Mouse (Mus musculus) limb, embryonic 13.5 days (tissue): ENCODE data around the gene Mslnl. TPM values are rescaled to one million over a fixed set of nuclear protein-coding genes. Genes with fewer than 3 reads are reported as not detected.

Experiments
- ATAC-seq: fragments of 200-750 bp; cut with Nextera tagmentation; 2 replicates; pipeline ENCODE4 v1.8.0; 2017; ENCODE audit warnings: low read depth, moderate number of reproducible peaks, moderate TSS enrichment; ENCODE audit not compliant: low FRiP score
- H3K27ac ChIP-seq: fragments of 300-500 bp; sonication (generic); 2 replicates; pipeline ENCODE4 v1.5.1; 2015; ENCODE audit warnings: inconsistent platforms, mild to moderate bottlenecking, moderate library complexity
- H3K27me3 ChIP-seq: fragments of 300-500 bp; sonication (generic); 2 replicates; pipeline ENCODE4 v1.6.1; 2015; ENCODE audit warnings: mild to moderate bottlenecking, inconsistent platforms
- H3K36me3 ChIP-seq: fragments of 300-500 bp; sonication (generic); 2 replicates; pipeline ENCODE4 v1.6.1; 2015; ENCODE audit warnings: inconsistent platforms, mild to moderate bottlenecking, moderate library complexity
- H3K4me1 ChIP-seq: fragments of 300-500 bp; sonication (generic); 2 replicates; pipeline ENCODE4 v1.6.1; 2015; ENCODE audit warnings: inconsistent platforms
- H3K4me2 ChIP-seq: fragments of 300-500 bp; sonication (generic); replicated peaks from 2 replicates; pipeline ENCODE4 v1.6.1; 2015; ENCODE audit warnings: inconsistent platforms, mild to moderate bottlenecking, moderate library complexity
- H3K4me3 ChIP-seq: fragments of 300-500 bp; sonication (generic); 2 replicates; pipeline ENCODE4 v1.5.1; 2015; ENCODE audit warnings: moderate library complexity, mild to moderate bottlenecking, inconsistent platforms
- H3K9ac ChIP-seq: fragments of 300-500 bp; sonication (generic); 2 replicates; pipeline ENCODE4 v1.6.1; 2015; ENCODE audit warnings: mild to moderate bottlenecking, inconsistent platforms
- H3K9me3 ChIP-seq: fragments of 300-500 bp; sonication (generic); 2 replicates; pipeline ENCODE4 v1.6.1; 2016; ENCODE audit warnings: inconsistent platforms
- WGBS: fragments of 180-500 bp; shearing (Covaris S2); methylation state at CpG from one replicate; pipeline ENCODE4 v1.1.7; 2015; 5-methylcytosine and 5-hydroxymethylcytosine counted together
- polyA plus RNA-seq: library from polyadenylated mRNA; unstranded; fragments of >200 nt; fragmentation: Nextera tagmentation; extraction: Ambion mirVana; gene quantifications from 2 replicates; pipeline ENCODE4 v1.2.1, GENCODE M21; 2015

Mslnl gene
- polyA plus RNA-seq, 1 experiment from 2014 or later = not detected

DNA sequence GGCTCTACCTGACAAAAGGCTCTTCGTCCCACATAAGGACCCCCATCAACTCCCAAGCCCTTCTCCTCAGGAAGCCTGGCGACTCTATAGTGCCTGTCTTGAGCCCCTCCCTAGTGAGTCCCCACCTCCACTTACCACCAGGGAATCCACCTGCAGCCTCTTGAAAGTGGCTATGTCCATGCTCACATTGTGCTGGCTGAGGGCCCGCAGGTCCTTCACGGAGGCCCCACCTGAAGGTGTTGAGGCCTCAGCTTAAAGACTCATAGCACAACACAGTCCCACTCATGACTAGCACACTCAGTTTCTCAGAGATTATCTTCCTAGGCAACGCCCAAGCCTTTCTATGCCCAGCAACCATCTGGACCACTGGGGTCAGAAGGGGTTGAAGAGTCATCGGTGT, 13.5 kb downstream of the Mslnl start:
- Histone ChIP-seq H3K9ac (no peak overlapping the region), H3K9me3 (no peaks in the 10 kb centered on the region), H3K4me1 (peaks cover 6% of the 10 kb centered on the region; the same call in 1 of the 2 replicates), H3K4me3 (no peak overlapping the region), H3K27ac (no peak overlapping the region), H3K36me3 (no peaks in the 10 kb centered on the region), H3K27me3 (no peaks in the 10 kb centered on the region), H3K4me2 (no peak overlapping the region)
- 79% methylated on average over 6 of the region's 6 CpGs for WGBS
- ATAC-seq = no peak

DNA sequence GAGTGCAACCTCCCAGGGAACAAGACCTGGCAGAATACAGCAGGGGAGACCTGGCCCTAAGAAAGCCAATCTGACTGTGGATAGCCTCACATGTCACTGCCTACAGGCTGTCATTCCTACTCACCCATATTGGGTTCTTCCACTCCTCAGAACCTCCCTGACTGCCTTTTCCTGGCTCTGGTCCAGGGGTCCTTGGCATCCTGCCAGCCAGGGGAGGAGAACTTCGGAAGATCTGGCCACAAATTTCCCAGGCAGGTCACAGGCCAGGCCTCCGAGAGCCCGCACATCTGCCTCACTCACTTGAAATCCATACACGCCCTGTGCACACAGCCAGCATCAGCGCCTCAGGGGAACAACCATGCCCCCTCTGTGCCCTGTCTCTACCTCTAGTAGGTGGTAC, 15.6 kb downstream of the Mslnl start:
- Histone ChIP-seq H3K27ac (no peak overlapping the region), H3K27me3 (no peaks in the 10 kb centered on the region), H3K4me1 (peaks cover 6% of the 10 kb centered on the region; the same call in 1 of the 2 replicates), H3K9me3 (no peaks in the 10 kb centered on the region), H3K4me2 (no peak overlapping the region), H3K4me3 (no peak overlapping the region), H3K36me3 (no peaks in the 10 kb centered on the region), H3K9ac (0 out of 2 replicates have a peak overlapping the region, but pooled peaks have one; percentile 19)
- WGBS = 48% methylated on average over 5 of the region's 5 CpGs
- ATAC-seq = no peak

DNA sequence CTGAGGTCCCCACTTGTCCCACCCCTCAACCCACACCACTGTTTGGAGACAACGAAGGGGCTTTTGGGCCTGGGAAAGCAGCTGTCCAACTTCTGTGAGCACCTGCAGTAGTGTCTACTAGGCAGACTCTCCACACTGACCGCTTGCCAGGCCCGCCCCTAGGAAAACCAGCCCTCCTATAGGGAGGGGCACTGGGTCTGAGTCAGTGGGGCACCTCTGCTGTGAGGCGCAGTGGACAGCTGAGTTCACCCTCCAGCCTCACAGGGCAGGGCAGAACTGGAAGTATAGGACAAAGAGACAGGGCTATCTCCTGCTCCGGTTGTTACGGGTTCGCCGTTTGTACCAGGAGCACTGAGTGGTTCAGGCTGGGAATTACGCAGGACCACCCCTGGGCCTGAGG, 18.4 kb downstream of the Mslnl start, which contains the start of gene Msln:
Gene Msln, minus strand, starts transcription at position 138 of the 400 bp plus-strand sequence.
- Histone ChIP-seq H3K4me1 (peaks cover 6% of the 10 kb centered on the region; the same call in 1 of the 2 replicates), H3K4me2 (no peak within 1 kb of the TSS), H3K27ac (no peak within 1 kb of the TSS), H3K27me3 (no peaks in the 10 kb centered on the region), H3K4me3 (no peak within 1 kb of the TSS), H3K9me3 (no peaks in the 10 kb centered on the region), H3K9ac (no peak within 1 kb of the TSS), H3K36me3 (no peaks in the 10 kb centered on the region)
- no peak for ATAC-seq
- WGBS = 89% methylated on average over 9 of the region's 9 CpGs

DNA sequence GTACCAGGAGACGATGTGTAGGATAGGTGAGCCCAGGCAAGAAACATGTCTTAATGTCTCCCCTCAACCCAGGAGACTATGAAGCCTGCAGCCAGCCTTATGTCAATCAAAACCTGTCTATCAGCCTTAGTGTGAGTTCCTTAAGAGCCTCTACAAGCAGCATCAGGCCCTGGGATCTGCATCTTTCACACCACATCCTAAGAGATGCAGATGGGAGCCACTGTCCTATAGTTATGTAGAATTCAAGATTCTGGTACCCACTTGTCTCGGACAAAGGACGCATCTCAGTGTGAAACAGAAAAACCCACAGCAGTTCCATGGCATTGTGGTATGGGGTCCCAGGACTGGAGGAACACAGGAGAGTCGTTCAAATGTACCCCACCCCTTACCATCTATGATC, 19.2 kb downstream of the Mslnl start:
- Histone ChIP-seq H3K27me3 (no peaks in the 10 kb centered on the region), H3K4me3 (no peak overlapping the region), H3K9ac (no peak overlapping the region), H3K4me1 (peaks cover 6% of the 10 kb centered on the region; the same call in 1 of the 2 replicates), H3K27ac (no peak overlapping the region), H3K9me3 (no peaks in the 10 kb centered on the region), H3K4me2 (no peak overlapping the region), H3K36me3 (no peaks in the 10 kb centered on the region)
- ATAC-seq = no peak
- 81% methylated on average over 4 of the region's 4 CpGs for WGBS

DNA sequence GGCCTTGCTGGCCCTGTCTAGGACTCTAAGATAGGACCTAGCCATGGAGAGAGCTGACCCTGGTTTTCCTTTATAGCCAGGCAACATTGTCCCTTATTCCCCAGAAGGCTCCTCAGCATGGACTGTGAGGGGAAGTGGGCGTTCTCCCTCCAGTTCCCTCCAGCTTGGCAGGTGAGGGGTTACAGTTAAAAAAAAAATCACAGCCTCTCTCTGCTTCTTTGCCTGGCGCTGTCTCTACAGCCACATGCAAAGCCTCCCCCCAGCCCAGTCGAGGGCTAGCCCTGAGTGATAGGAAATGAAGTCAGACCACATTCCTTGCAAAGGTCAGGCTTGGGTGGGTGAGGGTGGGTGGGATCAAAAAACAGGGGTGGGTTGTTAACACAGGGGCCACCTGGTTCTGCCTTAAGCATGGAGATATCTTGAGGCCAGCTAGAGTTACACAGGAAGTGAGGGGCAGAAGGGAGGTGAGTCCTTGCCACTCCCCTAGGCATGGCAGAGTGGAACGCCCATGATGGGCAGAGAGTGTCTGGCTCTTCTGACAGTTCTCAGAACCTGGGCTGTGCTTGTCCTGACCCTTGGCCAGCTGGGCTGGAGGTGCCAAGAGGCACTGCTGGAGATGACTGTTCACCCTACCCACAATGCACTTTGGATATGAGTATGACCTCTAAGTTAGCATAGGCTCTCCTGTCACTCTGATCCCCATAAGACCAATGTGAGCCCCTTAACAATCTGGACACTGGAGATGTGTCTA, 20.0 kb downstream of the Mslnl start:
- Histone ChIP-seq H3K9ac (no peak overlapping the region), H3K4me2 (no peak overlapping the region), H3K27me3 (no peaks in the 10 kb centered on the region), H3K27ac (no peak overlapping the region), H3K36me3 (no peaks in the 10 kb centered on the region), H3K9me3 (no peaks in the 10 kb centered on the region), H3K4me1 (peaks cover 6% of the 10 kb centered on the region; the same call in 1 of the 2 replicates), H3K4me3 (no peak overlapping the region)
- WGBS = 31% methylated on average over 4 of the region's 4 CpGs
- ATAC-seq = no peak

DNA sequence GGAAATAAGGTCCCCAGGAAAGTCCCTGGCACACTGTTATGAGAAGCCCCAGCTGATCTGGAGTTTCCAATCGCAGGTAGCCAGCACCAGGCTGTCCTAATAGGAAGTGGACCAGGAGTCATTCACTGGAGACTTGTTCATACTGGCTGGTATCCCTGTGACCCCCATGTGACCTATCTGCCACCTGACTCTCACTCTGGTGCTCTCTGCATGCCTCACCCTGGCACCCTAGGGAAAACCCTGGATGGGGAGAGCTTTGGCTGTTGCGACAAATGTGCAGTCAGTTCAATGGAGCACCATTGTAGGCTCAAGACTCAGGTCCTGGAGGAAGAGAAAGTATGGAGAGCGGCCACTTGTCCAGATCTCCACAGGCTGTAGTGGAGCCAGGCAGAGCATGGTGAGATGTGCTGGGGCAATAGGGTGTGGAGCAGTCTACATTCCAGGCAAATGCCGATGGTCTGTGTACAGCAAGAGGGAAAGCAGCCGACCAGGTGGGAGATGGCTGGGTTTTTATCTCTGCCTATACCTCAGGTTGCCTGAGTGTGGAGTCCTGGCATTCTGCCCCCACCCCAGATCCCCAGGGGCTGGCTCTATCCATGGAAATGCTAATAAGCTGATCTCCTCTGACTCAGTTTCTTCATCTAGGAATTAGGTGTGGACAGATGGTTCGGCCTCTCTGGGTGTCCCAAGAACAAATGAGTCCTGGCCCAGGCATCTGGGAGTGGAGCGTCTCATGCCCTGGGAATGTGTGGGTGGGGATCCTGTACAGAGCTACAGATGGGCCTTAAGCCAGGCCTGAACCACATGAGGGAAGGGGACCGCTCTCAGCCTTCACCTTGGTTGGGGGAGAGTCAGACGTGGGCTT, 20.8 kb downstream of the Mslnl start:
- Histone ChIP-seq H3K27me3 (no peaks in the 10 kb centered on the region), H3K4me3 (no peak overlapping the region), H3K36me3 (no peaks in the 10 kb centered on the region), H3K27ac (no peak overlapping the region), H3K4me1 (peaks cover 1% of the 10 kb centered on the region; the same call in 1 of the 2 replicates), H3K4me2 (no peak overlapping the region), H3K9me3 (no peaks in the 10 kb centered on the region), H3K9ac (no peak overlapping the region)
- no peak for ATAC-seq
- WGBS = 79% methylated on average over 9 of the region's 9 CpGs

DNA sequence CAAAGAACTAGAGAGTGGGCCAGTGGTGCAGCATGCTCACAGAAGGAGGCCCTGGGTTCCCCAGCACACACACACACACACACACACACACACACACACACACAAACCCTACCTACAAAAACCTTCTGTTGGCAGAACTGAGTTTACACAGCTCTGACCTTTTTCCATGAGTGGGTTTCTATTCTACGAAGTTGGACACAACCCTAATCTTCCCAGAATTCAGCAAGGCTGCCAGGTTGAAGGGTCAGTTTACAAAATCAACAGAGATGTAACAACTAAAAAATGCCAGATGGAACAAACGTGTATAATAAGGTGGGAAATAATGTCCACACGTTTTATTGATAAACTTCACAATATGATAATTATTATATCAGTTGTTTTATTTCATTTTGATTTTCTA, 21.8 kb downstream of the Mslnl start:
- Histone ChIP-seq H3K4me2 (no peak overlapping the region), H3K4me3 (no peak overlapping the region), H3K27ac (no peak overlapping the region), H3K36me3 (no peaks in the 10 kb centered on the region), H3K9me3 (no peaks in the 10 kb centered on the region), H3K4me1 (no peaks in the 10 kb centered on the region), H3K27me3 (no peaks in the 10 kb centered on the region), H3K9ac (no peak overlapping the region)
- no peak for ATAC-seq
- 67% methylated on average over 3 of the region's 3 CpGs for WGBS

DNA sequence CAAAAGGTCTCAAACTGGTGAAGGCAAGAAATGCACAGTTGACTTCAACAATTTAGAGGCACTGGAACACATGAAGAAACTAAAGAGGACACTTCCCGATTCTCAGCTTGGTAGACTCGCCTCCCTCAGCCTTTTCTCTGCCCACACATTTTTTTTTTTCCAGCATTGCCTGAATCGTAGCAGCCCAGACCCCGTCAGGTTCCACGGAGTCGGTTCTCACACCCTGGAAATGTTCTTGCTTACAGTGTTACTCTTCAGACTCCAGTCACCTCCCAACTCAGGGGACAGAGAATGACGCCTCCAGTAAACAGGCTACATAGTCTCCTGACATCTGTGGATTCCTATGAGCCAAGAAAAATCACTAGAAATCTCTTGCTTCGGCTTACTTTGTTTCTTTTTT, 24.3 kb downstream of the Mslnl start:
- 72% methylated on average over 8 of the region's 8 CpGs for WGBS
- H3K36me3 ChIP-seq = no peaks in the 10 kb centered on the region
- no peaks in the 10 kb centered on the region for H3K9me3 ChIP-seq
- no peak for ATAC-seq
- no peak overlapping the region for H3K4me3 ChIP-seq
- no peak overlapping the region for H3K9ac ChIP-seq
- H3K27ac ChIP-seq = no peak overlapping the region
- H3K4me2 ChIP-seq = no peak overlapping the region
- no peaks in the 10 kb centered on the region for H3K4me1 ChIP-seq
- H3K27me3 ChIP-seq = no peaks in the 10 kb centered on the region

DNA sequence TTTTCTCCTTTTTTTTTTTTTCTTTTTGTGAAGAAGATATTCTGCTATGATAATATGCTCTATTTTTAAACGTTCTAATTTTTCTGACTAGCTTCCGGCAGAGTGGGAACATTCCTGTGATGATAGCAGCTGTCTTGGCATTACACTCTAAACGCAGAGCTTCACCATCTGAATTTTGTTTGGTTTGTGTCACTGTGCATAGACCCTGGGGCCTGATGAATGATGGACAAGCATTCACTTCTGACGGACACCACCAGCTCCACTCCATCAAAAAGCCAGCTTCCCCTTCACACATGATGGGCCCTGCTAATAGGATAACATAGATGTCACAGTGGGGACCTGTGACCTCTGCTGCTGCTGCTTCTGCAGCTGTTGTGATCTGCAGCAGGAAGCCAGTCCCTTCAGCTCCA, 25.7 kb downstream of the Mslnl start:
- Histone ChIP-seq H3K9me3 (no peaks in the 10 kb centered on the region), H3K4me2 (no peak overlapping the region), H3K4me1 (no peaks in the 10 kb centered on the region), H3K27me3 (no peaks in the 10 kb centered on the region), H3K36me3 (no peaks in the 10 kb centered on the region), H3K9ac (no peak overlapping the region), H3K27ac (no peak overlapping the region), H3K4me3 (no peak overlapping the region)
- 69% methylated on average over 4 of the region's 4 CpGs for WGBS
- no peak for ATAC-seq

DNA sequence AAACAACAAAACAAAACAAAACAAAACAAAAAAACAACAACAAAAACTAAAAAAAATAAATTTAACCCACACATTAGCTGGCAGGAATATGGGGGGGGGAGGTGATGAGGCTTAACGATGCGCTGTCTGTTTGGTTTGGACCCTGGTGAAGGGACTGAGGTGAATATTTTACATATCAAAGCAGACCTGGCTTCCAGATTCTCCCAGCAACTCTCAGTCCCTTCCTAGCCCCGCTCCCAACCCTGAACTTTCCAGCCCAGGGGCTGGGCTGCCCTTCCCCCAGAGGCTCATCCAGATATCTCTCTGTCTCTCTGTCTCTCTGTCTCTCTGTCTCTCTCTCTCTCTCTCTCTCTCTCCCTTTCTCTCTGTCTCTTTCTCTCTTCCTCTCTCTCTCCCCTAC, 26.7 kb downstream of the Mslnl start:
- no peak overlapping the region for H3K9ac ChIP-seq
- no peaks in the 10 kb centered on the region for H3K9me3 ChIP-seq
- H3K4me3 ChIP-seq = no peak overlapping the region
- H3K27me3 ChIP-seq = peaks cover 5% of the 10 kb centered on the region; the same call in 1 of the 2 replicates
- ATAC-seq = no peak
- H3K36me3 ChIP-seq = no peaks in the 10 kb centered on the region
- H3K4me1 ChIP-seq = no peaks in the 10 kb centered on the region
- no peak overlapping the region for H3K4me2 ChIP-seq
- WGBS = 39% methylated on average over 3 of the region's 3 CpGs
- H3K27ac ChIP-seq = no peak overlapping the region

DNA sequence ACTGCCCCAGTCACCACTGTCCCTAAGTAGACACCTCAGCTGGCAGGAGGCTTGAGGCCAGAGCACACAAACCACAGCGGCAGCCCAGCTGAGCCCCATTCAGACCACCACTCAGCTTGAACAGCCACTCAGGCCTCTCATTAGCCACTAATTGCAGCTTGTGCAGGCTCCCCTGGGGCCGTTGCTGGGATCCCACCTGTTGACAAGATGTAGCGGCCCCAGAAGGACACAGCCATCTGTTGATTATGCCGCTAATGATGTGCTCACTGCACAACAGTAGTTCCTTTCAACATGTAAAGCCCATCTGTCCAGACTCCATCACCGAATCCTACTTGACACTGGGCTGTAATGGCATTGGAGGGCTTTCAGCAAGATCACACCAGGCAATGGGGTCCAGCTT, 30.0 kb downstream of the Mslnl start:
- Histone ChIP-seq H3K4me3 (no peak overlapping the region), H3K9me3 (no peaks in the 10 kb centered on the region), H3K4me1 (no peaks in the 10 kb centered on the region), H3K4me2 (no peak overlapping the region), H3K27me3 (peaks cover 8% of the 10 kb centered on the region; the same call in 1 of the 2 replicates), H3K9ac (no peak overlapping the region), H3K36me3 (no peaks in the 10 kb centered on the region), H3K27ac (no peak overlapping the region)
- no peak for ATAC-seq
- 23% methylated on average over 5 of the region's 5 CpGs for WGBS

DNA sequence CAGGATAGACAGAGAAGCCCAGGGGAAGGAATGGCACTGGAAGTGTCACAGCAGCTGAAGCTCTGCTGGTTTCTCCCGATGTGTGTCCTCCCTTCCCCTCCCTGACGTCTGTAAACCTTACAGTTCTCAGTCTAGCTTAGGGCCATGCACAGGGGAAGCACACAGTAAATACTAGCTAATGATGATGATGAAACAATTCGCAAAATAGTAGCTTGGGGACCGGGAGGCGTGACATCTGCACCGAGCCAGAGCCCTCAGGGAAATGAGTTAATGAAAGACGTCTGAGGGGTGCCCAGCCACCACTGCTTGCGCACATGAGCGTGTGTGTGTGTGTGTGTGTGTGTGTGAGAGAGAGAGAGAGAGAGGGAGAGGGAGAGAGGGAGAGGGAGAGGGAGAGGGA, 33.5 kb downstream of the Mslnl start:
- 33% methylated on average over 9 of the region's 9 CpGs for WGBS
- Histone ChIP-seq H3K4me3 (no peak overlapping the region), H3K4me1 (peaks cover 4% of the 10 kb centered on the region), H3K9me3 (no peaks in the 10 kb centered on the region), H3K27ac (no peak overlapping the region), H3K4me2 (no peak overlapping the region), H3K9ac (no peak overlapping the region), H3K36me3 (no peaks in the 10 kb centered on the region), H3K27me3 (peaks cover 8% of the 10 kb centered on the region; the same call in 1 of the 2 replicates)
- no peak for ATAC-seq
